Mouse (Mus musculus) mesoderm, embryonic 11.5 days (tissue): ENCODE results near the gene Atxn7l1.

Experiments used
- DNase-seq: peaks from one replicate; pipeline ENCODE4 v3.0.0-alpha.2; 2012; ENCODE audit warnings: low read depth, low spot score

Gene Atxn7l1

DNA sequence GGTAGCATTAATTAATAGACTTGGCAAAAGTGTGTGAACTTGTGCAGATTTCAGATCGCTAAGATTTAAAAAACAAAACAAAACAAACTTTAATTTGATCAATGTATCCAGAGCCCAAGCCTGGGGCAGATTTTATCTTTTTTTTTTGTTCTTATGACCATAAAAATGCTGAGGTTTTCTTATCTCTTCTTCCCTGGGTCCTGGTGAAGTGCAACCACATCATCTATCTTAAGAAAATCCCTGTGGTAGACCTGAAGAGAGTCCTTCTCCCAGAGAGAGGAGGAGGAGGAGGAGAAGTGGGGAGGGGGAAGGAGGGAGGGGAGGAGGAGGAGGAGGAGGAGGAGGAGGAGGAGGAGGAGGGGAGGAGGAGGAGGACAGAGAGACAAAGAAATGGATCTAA, 78.5 kb downstream of the Atxn7l1 start:
- no peak for DNase-seq

DNA sequence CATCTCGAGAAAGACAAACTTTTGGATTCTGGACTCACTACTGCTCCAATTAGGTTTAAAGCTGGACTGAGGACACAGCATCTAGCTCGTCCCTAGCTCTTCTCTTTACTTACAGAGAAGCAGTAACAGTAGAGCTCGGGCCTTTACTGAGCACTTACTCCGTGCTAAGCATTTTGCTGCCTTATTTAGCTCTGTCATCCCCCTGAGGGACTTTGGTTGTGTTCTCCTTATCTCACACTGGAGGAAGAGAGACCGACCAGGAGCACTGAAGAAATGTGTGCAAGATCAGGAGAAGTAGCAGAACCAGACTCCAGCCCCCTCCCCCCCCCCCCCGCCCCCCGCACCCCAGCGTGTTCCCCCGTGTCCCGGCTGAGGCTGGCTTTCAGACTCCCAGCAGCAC, 79.1 kb downstream of the Atxn7l1 start:
- DNase-seq = no peak

DNA sequence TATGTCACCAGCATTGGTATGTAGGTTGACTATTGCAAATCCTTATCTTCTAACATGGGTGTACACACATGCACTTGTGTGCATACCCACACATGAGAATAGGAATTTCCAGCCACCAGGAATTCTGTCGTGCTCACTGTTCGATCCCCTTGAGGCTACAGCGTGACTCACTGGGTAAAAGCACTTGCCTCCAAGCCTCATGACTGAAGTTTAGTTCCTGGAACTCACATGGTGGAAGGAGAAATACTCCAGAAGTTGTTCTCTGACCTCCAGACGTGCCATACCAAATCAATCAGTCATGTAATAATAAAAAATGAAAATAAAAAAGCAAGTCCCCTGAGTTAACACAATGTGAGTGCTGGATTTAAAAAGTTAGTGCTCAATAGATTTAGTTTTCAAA, 87.8 kb downstream of the Atxn7l1 start:
- no peak for DNase-seq

DNA sequence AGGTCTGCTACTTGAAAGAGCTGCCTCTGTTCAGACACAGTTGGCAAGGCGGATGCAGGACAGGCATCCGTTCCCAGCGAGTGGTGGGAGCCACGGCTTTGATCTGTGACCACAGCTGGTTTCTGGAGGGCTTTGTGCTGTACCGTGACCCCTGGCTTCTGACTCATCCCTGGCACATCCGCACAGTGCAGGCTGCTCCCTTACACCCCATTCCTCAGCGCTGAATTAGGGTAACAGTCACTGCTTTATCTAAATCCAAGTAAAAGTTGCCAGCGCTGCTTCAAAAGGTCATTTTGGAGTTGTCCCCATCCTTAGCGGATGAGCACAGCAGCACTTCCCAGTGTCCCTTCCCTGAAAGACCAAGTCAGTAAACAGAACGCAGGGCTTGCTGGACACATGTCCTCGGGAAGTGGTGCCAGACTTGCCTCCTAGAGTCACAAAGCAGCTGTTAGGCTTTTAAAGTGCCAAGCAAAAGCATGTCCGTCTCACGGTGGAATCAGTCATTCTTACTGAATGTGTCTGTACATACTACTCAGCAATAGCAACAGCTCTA, 88.4 kb downstream of the Atxn7l1 start:
- DNase-seq = no peak

DNA sequence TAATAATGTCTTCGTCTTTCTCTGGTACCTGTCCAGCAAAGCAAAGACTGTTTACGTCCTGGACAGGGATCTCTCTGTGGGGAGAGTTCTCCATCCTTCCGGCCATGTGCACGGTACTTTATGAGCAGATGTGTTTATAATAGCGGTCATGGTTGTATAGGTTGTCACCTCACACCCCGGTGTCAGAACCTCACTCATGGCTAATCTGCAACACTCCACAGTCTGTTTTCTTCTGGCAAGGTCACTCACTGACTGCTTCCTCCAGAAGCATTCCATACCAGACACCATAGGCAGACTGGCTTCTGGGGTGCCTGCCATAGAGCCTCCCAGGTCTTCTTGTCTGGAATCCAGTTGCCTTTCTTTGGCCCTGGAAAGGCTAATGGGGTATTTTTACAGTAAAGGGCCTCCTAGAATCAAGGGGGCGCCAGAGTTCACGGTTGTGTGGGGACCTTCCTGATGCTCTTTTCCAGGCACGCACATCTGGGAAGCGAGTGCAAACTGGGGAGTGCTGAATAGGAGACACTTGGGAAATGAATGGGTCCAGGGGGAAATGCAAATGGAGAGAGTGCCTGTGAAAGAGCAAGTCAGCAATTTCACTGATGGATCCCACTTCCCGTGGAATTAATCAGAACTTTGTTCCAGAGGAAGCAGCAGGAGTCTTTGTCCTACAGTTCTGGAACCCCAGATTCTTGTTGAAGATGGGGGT, 89.0 kb downstream of the Atxn7l1 start:
- peak; percentile 68 for DNase-seq

DNA sequence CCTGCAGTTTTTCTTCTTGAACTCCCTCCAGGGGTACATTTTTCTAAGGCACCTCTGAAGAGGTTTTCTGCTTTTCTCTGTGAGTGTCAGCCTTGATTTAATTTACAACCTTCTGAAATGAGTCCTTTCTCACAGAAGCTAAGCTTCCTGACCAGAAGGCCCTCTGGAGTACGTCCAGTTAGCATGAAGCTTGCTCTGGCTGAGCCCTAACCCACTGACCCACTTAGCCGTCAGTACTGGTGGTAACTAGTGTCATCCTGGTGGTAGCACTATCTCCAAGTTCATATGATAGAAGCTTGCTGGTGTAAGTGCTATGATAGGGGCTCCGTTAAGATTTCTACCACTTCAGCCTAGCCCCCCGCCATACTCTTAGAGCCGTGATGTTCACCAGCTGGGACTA, 89.6 kb downstream of the Atxn7l1 start:
- no peak for DNase-seq

DNA sequence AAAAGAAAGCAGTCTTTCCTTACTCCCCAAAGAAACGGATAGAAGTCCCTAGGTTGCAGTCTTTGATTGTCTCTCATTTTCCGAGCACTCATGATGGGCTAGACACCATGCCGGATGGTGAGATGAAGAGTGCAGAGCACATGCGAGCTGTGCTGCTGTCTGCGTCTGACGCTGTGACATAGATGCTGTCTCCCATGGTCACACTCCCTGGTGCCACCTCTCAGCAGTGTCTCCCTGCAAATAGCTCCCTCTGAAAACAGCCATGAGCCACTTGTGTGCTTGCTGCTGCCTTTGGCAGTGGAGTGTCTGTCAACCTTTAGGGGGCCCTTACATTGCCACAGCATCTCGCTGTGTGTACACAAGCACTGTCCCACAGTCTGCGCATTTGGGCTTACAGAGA, 95.2 kb downstream of the Atxn7l1 start:
- no peak for DNase-seq

DNA sequence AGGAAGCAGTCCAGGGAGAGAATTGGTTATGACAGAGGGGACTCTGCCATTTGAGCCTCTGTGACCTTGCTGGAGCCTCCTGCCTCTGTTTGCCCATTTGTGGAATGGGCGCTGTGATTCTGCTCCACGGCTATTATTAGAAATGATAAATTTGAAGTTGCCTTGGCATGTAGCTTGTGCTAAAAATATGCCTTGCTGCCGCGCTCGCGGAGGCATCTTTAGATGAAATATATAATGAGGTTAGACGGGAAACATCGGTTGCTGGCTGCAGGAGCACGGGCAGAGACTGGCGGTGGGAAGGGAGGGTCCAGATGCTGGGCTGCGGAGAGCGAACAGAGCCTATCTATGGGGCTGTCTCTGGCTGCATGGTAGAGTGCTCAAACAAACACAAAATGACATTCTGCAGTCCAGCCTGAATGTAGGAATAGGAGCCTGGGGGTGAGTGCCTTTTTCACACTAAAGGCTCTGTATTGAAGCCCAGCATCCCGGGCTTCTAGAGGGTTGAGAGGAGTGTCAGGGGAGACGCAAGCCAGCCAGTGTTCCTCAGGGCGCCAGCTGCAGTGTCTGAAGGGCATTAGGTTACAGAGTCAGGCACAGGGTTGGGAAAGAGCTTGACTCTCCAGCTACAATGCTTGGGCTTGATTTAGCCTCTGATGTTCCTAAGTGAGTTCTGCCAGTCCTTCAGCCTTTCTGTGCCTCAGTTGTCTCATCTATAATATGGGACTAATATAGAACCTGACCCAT, 96.8 kb downstream of the Atxn7l1 start:
- DNase-seq = no peak

DNA sequence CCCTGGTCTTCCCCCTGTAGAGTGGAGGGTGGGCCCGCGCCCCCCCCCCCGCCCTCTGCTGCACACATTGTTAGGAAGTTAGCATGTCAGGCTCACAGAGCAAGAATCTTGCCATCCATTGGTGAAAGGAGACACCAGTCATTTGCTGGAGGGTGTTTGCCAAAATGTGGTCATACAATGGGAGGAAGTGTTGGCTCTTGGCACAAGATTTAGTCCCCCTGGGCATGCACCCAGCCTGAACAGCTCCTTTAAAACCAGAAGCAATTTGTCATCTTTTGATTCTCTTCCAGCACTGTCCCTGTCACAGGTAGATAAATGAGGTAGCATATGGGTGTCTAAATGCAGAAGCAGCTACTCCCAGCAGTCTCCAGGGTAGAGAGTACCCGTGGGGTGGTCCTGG, 98.0 kb downstream of the Atxn7l1 start:
- DNase-seq = no peak

DNA sequence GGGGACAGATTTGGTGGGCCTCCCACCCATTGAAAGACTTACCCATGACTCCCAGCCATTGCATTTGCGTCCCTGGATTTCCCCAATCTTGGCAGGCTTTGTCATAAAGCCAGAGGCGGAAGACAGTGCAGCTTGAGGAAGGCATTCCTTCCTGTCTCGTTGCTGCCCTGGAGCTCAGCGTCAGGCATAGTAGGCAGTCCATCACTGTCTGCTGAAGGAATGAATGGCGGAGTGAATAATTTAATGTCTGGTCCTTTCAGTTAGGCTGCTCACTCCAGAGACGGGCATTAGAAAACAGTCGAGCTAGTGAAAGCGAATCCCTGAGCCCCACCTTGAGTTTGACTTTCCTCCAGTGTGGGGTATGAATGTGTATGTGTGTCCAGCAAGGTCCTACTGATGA, 99.4 kb downstream of the Atxn7l1 start:
- DNase-seq = no peak

DNA sequence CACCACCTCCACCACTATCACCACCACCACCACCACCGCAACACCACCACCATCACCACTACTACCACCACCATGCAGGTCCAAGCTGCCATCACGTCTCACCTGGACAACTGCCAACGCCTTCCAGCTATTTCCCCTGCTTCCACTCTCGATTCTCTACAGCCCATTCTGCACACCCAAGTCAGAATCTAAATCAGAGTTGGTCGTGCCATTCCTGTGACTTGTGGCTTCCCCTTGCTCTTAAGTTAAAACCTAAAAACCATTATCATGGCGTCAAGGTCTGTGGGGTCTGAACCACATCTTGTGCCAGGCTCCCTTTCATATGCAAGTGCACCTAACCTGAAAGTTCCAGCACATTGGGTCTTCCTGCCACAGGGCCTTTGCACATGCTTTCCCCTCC, 102.7 kb downstream of the Atxn7l1 start:
- no peak for DNase-seq

DNA sequence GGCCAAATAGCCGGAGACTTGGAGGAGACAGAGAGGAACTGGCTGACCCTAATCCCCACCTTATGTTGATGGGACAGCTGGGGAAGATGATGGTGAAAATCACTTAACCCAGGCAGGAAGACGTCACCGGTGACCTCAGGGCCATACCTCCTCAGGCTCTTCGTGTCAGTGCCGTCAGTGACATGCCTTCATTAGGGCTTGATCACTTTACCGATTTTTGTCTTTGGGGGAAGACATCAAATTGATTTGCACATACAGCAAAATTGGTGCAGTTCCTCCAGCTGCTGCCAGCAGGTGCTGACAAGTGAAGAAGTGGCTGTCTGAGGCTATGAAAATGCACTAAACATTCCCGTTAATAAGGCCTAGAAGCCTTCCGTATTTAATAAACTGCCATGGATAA, 103.9 kb downstream of the Atxn7l1 start:
- DNase-seq = peak; percentile 21

DNA sequence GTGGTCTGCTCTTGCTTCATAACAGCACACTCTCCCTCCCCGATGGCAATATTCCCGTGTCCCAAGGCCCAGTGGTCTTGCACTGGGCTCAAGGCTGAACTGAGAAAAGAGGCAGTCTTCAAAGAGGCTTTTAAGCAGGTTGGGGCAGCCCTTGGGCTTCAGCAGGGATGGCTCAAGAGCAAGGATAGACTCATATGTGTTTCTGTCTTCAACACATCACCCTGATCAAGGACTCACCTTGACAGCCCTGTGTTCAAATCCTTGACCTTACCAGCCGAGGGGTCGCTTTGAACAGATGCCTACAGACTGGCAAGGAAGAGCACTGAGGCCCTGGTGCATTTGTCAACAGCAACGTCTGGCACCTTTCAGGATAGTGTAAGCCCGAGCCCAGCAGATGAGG, 105.1 kb downstream of the Atxn7l1 start:
- no peak for DNase-seq

DNA sequence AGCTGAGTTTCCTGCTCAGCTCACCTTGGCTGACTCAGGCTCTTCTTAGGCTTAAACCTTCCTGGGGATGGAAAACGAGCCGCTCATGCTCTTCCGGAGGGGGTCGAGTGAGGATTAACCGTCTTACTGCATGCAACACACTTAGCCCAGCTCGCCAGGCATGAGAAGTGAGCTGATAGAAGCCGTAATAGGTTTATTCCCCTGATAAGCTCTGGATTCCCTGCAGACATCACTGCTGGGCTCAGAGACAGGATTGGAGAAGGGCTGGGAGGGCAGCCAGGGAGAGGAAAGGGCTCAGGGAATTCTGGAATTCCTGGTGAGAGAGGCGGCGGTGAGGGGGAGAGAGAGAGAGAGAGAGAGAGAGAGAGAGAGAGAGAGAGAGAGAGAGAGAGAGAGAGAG, 105.7 kb downstream of the Atxn7l1 start:
- DNase-seq = no peak

DNA sequence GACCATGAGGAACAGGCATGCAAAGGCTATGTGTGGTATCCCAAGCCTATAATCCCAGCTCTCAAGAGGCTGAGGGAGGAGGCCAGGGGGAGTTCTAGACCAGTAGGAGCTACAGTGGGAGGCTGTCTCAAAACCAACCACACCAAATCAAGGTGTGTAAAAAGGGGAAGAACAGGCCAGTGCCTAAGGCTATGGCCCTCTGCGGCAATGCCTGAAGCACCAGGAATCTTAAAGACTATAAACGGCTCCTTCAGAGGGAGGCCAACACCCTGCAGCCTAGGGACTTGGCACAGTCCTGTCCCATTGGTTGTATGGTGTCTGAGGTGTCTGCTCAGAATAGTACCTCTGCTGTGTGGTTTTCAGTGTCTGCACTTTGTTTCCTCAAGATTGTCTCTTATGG, 107.8 kb downstream of the Atxn7l1 start:
- no peak for DNase-seq

DNA sequence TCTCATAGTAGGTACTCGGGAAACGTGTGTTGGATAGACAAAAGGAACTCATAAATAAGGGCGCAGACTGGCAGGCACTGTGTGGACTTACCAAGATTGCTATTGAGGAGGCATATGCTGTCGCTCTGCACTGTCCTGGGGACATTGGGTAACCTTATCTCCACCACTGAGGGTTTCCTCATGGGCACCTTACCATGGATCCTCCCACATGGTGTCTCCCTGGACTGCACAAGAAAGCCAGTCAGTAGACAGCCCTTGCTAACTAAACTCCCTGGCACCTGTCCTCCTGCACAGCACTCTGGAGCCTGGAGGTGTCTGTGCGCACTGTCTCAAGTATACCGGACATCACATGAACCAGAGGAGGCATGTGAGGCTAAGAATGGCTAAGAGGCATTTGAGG, 108.9 kb downstream of the Atxn7l1 start:
- no peak for DNase-seq

DNA sequence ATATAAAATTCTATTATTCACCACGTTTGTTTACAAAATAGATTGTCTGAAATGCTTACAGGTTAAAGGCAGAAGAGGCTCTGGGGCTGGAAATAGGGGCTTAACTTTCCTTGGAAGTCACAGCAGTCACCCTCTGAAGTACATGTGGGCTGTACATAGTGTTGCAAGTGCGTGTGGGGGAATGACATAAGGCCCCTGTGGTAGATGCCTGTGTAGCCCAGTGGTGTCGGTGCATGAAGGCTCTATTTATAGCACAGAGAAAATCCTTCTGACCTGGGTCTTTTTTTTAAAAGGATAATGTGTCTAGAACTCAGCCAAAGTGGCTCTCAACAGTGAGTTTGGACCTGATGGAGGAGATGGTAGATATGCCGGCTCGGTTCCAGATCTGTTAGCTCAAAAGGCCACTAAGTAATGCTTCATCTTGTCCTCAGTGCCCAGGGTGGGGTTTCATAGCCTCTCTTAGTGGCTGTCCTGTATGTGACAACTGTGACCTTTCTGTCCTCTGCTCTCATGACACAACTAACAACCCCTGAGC, 111.6 kb downstream of the Atxn7l1 start:
- no peak for DNase-seq

DNA sequence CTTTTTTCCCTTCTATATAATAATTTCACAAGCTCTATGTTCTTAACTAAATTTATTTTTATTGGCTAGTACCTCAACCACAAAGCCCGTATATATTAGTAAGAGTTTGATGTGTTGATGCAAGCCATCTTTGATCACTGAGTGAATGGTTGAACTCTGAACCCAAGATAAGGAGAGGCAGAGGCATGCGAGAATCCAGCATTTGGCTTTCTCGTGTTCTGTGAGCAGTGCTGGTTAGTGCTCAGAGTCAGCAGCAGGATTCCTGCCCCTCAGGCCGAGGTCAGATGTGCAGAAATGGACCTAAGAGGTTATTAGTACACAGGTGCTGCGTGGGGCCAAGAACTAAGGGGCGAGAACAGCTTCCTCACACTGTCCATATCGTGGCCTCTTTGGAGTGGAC, 113.1 kb downstream of the Atxn7l1 start:
- DNase-seq = no peak

DNA sequence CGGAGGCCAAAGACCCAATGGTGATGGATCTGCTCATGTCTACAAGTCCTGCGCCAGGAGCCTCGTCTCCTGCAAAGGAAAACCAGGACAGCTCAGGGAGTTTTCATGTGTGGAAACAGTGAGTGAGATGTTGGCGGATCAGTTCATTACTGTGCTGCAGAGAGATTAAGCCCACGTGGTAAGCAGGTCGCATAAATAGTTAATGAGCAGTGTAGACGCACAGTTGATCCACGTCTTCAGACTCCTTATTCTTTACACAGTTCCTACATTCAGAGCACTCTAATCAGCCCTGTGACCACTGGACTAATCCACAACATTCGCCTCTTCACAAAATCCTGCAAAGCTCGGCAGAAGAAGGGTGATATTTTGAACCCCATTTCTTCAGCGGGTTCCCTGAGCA, 118.4 kb downstream of the Atxn7l1 start:
- DNase-seq = no peak

DNA sequence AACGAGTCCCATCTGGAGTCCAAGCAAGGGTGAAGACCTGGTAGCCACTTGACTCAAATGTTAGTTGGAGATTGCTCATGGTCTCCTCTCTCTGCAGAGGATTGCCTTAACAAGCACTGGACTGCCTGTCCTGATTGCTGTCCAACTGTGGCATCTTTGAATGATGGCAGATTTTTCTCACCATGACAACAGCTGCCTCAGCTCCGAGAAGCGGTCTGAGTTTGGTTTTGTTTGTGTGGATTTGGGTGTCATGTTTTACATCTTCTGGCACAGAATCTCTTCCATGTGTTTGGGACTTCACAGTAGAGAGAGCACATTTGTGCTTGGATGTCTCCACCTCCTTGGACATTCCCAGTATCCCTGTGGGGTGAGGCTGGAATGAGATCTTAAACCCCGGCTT, 120.5 kb downstream of the Atxn7l1 start:
- no peak for DNase-seq

DNA sequence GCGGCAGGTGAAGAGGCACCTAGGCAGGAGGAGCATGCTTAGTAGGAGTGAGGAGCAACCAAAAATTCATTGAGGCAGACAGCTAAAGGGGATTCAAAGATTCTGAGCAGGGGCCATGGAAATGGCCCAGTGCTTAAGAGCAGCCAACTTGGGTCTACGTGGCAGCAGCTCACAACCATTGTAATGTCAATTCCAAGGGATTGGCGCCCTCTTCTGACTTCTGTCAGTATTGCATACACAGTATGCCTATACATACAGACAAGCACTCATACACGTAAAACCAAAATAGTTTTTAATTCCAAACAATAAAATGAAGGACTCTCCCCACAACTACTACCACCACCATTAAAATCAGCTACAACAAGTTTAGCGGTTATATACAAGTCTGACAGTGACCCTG, 122.2 kb downstream of the Atxn7l1 start:
- DNase-seq = peak; percentile 56

DNA sequence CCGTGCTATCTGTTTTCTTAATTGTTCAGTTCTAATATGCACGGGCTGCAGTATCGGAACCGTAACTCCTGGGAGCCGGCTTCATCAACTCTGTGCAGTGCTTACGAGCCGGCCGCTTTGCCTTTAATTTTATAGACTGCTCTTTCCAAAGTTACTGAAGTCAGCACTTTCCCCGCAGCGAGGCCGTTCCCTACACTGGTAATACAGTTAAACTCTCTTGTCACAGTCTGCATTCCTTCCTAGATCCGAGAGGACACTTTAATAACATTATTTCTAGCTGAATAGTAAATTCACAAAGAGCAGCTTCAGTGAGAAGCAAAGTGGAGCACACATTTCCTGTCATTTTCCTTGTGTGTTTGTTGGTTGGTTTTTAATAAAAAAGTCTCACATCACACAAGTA, 124.4 kb downstream of the Atxn7l1 start:
- no peak for DNase-seq

DNA sequence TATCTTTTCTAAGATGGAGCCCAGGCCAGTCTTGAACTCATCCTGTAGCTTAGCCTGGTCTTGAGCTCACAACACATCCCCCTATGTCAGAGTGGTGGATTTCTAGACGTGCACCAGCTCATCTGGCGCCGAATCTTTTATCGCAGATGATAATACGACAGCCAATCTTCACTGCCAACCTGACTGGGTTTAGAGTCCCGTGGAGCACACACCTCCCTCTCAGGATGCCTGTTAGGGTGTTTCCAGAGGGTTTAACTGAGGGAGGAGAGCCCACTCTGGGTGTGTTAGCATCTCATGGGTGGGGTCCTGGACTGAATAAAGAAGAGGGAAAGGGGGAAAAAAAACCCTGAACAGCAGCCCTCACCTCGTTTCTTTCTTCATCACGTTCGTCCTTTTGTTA, 124.9 kb downstream of the Atxn7l1 start:
- DNase-seq = no peak
